Mouse (Mus musculus): ENCODE results near the gene Tnni3. TPM values are rescaled to one million over a fixed set of nuclear protein-coding genes. Genes with fewer than 3 reads are reported as not detected.
A peak's percentile ranks its signal among the peaks of the same experiment; 100 is the strongest.

The Tnni3 gene
- polyA plus RNA-seq, 2 experiments from 2014 or later, result 1.6 to 2.4 TPM

GRCm38 (mm10) chr7:4521231-4522003 lies 2.6 kb downstream of the Tnni3 start:
- ATAC-seq, result no peak

GRCm38 (mm10) chr7:4518487-4518886 lies 5.5 kb downstream of the Tnni3 start:
- peak; percentile 91 for ATAC-seq

GRCm38 (mm10) chr7:4516332-4517050 lies 7.5 kb downstream of the Tnni3 start, which contains the start of gene Tnnt1:
Gene Tnnt1, minus strand, starts transcription at chr7:4516382.
- no peak for ATAC-seq

- no peak for ATAC-seq
Observed at GRCm38 (mm10) chr7:4515853-4516252, 8.2 kb downstream of the Tnni3 start.

GRCm38 (mm10) chr7:4513829-4514712 lies 10.0 kb downstream of the Tnni3 start:
- no peak for ATAC-seq

GRCm38 (mm10) chr7:4513236-4513635 lies 10.8 kb downstream of the Tnni3 start:
- ATAC-seq, result peak; percentile 52

GRCm38 (mm10) chr7:4511489-4512224 lies 12.4 kb downstream of the Tnni3 start:
- no peak for ATAC-seq

GRCm38 (mm10) chr7:4509863-4510608 lies 14.0 kb downstream of the Tnni3 start:
- peak; percentile 94 for ATAC-seq

GRCm38 (mm10) chr7:4508739-4509116 lies 15.3 kb downstream of the Tnni3 start:
- no peak for ATAC-seq

- no peak for ATAC-seq
Observed at GRCm38 (mm10) chr7:4508062-4508738, 15.8 kb downstream of the Tnni3 start.

GRCm38 (mm10) chr7:4507220-4507619 lies 16.8 kb downstream of the Tnni3 start:
- no peak for ATAC-seq

- no peak for ATAC-seq
Observed at GRCm38 (mm10) chr7:4504646-4505435, 19.2 kb downstream of the Tnni3 start.

- no peak for ATAC-seq
Observed at GRCm38 (mm10) chr7:4503858-4504257, 20.2 kb downstream of the Tnni3 start.

- ATAC-seq, result no peak
Observed at GRCm38 (mm10) chr7:4503100-4503499, 20.9 kb downstream of the Tnni3 start.

- ATAC-seq, result no peak
Observed at GRCm38 (mm10) chr7:4502421-4503090, 21.5 kb downstream of the Tnni3 start.

- ATAC-seq, result peak; percentile 91
Observed at GRCm38 (mm10) chr7:4501558-4502397, 22.3 kb downstream of the Tnni3 start, which contains the start of gene Ppp1r12c. Gene Ppp1r12c, minus strand, starts transcription at chr7:4501680.

- peak; percentile 52 for ATAC-seq
Observed at GRCm38 (mm10) chr7:4500892-4501471, 23.0 kb downstream of the Tnni3 start.

- ATAC-seq, result no peak
Observed at GRCm38 (mm10) chr7:4499034-4499433, 25.0 kb downstream of the Tnni3 start.
